Mouse (Mus musculus): ENCODE results near the gene Plekha8. TPM values are rescaled to one million over a fixed set of nuclear protein-coding genes. Genes with fewer than 3 reads are reported as not detected.

Gene Plekha8
- polyA plus RNA-seq, 1 experiment from 2014 or later, result 21.4 TPM

- peaks cover 2% of the 10 kb centered on the region for H3K4me1 ChIP-seq (ENCODE audit: control insufficient read depth, insufficient read depth, low read length)
- no peaks in the 10 kb centered on the region for H3K9me3 ChIP-seq (ENCODE audit: control insufficient read depth, low read length)
- ATAC-seq (ENCODE audit: insufficient read depth, low FRiP score, low TSS enrichment) (no peak), DNase-seq (ENCODE audit: low spot score) (no peak)
- H3K4me3 ChIP-seq (ENCODE audit: low read depth, low read length), result peak overlapping the region; percentile 51
- no peak overlapping the region for H3K27ac ChIP-seq (ENCODE audit: low read depth, low read length)
- no peaks in the 10 kb centered on the region for H3K27me3 ChIP-seq (ENCODE audit: control insufficient read depth, insufficient read depth, low read length)
- no peaks in the 10 kb centered on the region for H3K36me3 ChIP-seq (ENCODE audit: control insufficient read depth, insufficient read depth, low read length)
- H3K9ac ChIP-seq (ENCODE audit: low read length), result no peak overlapping the region; the same call in 1 of the 2 replicates
- peak overlapping the region; percentile 71 for H3K4me2 ChIP-seq (ENCODE audit: low read depth)
- WGBS, result 63% methylated on average over 8 of the region's 8 CpGs
Measured at GRCm38 (mm10) chr6:54593766-54594468, 994 bp upstream of the Plekha8 start.

- H3K36me3 ChIP-seq (ENCODE audit: control insufficient read depth, insufficient read depth, low read length), result no peaks in the 10 kb centered on the region
- peak; percentile 71 for ATAC-seq (ENCODE audit: insufficient read depth, low FRiP score, low TSS enrichment)
- H3K27me3 ChIP-seq (ENCODE audit: control insufficient read depth, insufficient read depth, low read length), result no peaks in the 10 kb centered on the region
- H3K4me3 ChIP-seq (ENCODE audit: low read depth, low read length), result peak overlapping the region; percentile 82
- H3K9me3 ChIP-seq (ENCODE audit: control insufficient read depth, low read length), result no peaks in the 10 kb centered on the region
- peak overlapping the region; percentile 83 for H3K4me2 ChIP-seq (ENCODE audit: low read depth)
- peak overlapping the region; percentile 88 for H3K9ac ChIP-seq (ENCODE audit: low read length)
- peak overlapping the region; percentile 60; the same call in 1 of the 2 replicates for H3K27ac ChIP-seq (ENCODE audit: low read depth, low read length)
- DNase-seq (ENCODE audit: low spot score), result no peak
- under 1% methylated on average over 33 of the region's 48 CpGs for WGBS
- H3K4me1 ChIP-seq (ENCODE audit: control insufficient read depth, insufficient read depth, low read length), result peaks cover 2% of the 10 kb centered on the region
Measured at GRCm38 (mm10) chr6:54595330-54595878, 493 bp downstream of the Plekha8 start.

- H3K36me3 ChIP-seq (ENCODE audit: control insufficient read depth, insufficient read depth, low read length), result no peaks in the 10 kb centered on the region
- no peak within 1 kb of the TSS for H3K9ac ChIP-seq (ENCODE audit: low read length)
- DNase-seq (ENCODE audit: low spot score) (no peak), ATAC-seq (ENCODE audit: insufficient read depth, low FRiP score, low TSS enrichment) (no peak)
- H3K27me3 ChIP-seq (ENCODE audit: control insufficient read depth, insufficient read depth, low read length), result no peaks in the 10 kb centered on the region
- no peaks in the 10 kb centered on the region for H3K9me3 ChIP-seq (ENCODE audit: control insufficient read depth, low read length)
- no peak within 1 kb of the TSS for H3K4me3 ChIP-seq (ENCODE audit: low read depth, low read length)
- no peaks in the 10 kb centered on the region; the same call in none of the 2 replicates for H3K4me1 ChIP-seq (ENCODE audit: control insufficient read depth, insufficient read depth, low read length)
- 74% methylated on average over 4 of the region's 4 CpGs for WGBS
- peak within 1 kb of the TSS; percentile 83 for H3K4me2 ChIP-seq (ENCODE audit: low read depth)
- no peak within 1 kb of the TSS for H3K27ac ChIP-seq (ENCODE audit: low read depth, low read length)
Measured at GRCm38 (mm10) chr6:54597208-54597607, 2.3 kb downstream of the Plekha8 start, which contains the start of gene Fkbp14. TSS of gene Fkbp14 (minus strand) at chr6:54597308.

- no peak for ATAC-seq (ENCODE audit: insufficient read depth, low FRiP score, low TSS enrichment)
- WGBS, result 95% methylated on average over 3 of the region's 3 CpGs
- H3K9ac ChIP-seq (ENCODE audit: low read length), result no peak overlapping the region
- no peaks in the 10 kb centered on the region for H3K9me3 ChIP-seq (ENCODE audit: control insufficient read depth, low read length)
- H3K36me3 ChIP-seq (ENCODE audit: control insufficient read depth, insufficient read depth, low read length), result no peaks in the 10 kb centered on the region
- no peaks in the 10 kb centered on the region for H3K27me3 ChIP-seq (ENCODE audit: control insufficient read depth, insufficient read depth, low read length)
- H3K4me1 ChIP-seq (ENCODE audit: control insufficient read depth, insufficient read depth, low read length), result no peaks in the 10 kb centered on the region; the same call in none of the 2 replicates
- H3K4me2 ChIP-seq (ENCODE audit: low read depth), result no peak overlapping the region
- no peak overlapping the region for H3K4me3 ChIP-seq (ENCODE audit: low read depth, low read length)
- DNase-seq (ENCODE audit: low spot score), result no peak
- no peak overlapping the region for H3K27ac ChIP-seq (ENCODE audit: low read depth, low read length)
Measured at GRCm38 (mm10) chr6:54597711-54598110, 2.8 kb downstream of the Plekha8 start.

- ATAC-seq (ENCODE audit: insufficient read depth, low FRiP score, low TSS enrichment) (no peak), DNase-seq (ENCODE audit: low spot score) (no peak)
- H3K4me3 ChIP-seq (ENCODE audit: low read depth, low read length), result no peak overlapping the region
- H3K9me3 ChIP-seq (ENCODE audit: control insufficient read depth, low read length), result no peaks in the 10 kb centered on the region
- no peaks in the 10 kb centered on the region for H3K36me3 ChIP-seq (ENCODE audit: control insufficient read depth, insufficient read depth, low read length)
- no peaks in the 10 kb centered on the region for H3K27me3 ChIP-seq (ENCODE audit: control insufficient read depth, insufficient read depth, low read length)
- no peak overlapping the region for H3K9ac ChIP-seq (ENCODE audit: low read length)
- WGBS, result 75% methylated on average over 5 of the region's 5 CpGs
- no peak overlapping the region for H3K4me2 ChIP-seq (ENCODE audit: low read depth)
- H3K27ac ChIP-seq (ENCODE audit: low read depth, low read length), result no peak overlapping the region
- H3K4me1 ChIP-seq (ENCODE audit: control insufficient read depth, insufficient read depth, low read length), result no peaks in the 10 kb centered on the region
Measured at GRCm38 (mm10) chr6:54600681-54601347, 5.9 kb downstream of the Plekha8 start.

- Histone ChIP-seq H3K27me3 (ENCODE audit: control insufficient read depth, insufficient read depth, low read length) (no peaks in the 10 kb centered on the region), H3K4me2 (ENCODE audit: low read depth) (no peak overlapping the region), H3K9me3 (ENCODE audit: control insufficient read depth, low read length) (no peaks in the 10 kb centered on the region), H3K27ac (ENCODE audit: low read depth, low read length) (no peak overlapping the region), H3K36me3 (ENCODE audit: control insufficient read depth, insufficient read depth, low read length) (no peaks in the 10 kb centered on the region), H3K9ac (ENCODE audit: low read length) (no peak overlapping the region), H3K4me3 (ENCODE audit: low read depth, low read length) (no peak overlapping the region), H3K4me1 (ENCODE audit: control insufficient read depth, insufficient read depth, low read length) (no peaks in the 10 kb centered on the region)
- 87% methylated on average over 2 of the region's 2 CpGs for WGBS
- ATAC-seq (ENCODE audit: insufficient read depth, low FRiP score, low TSS enrichment), result no peak
- DNase-seq (ENCODE audit: low spot score), result no peak
Measured at GRCm38 (mm10) chr6:54602891-54603290, 8.0 kb downstream of the Plekha8 start.

- 97% methylated on average over 1 of the region's 1 CpGs for WGBS
- no peak overlapping the region for H3K4me2 ChIP-seq (ENCODE audit: low read depth)
- no peak for ATAC-seq (ENCODE audit: insufficient read depth, low FRiP score, low TSS enrichment)
Measured at GRCm38 (mm10) chr6:54604001-54604715, 9.2 kb downstream of the Plekha8 start.

GRCm38 (mm10) chr6:54606241-54606640 is 11.3 kb downstream of the Plekha8 start:
- WGBS, result 69% methylated on average over 4 of the region's 4 CpGs
- Histone ChIP-seq H3K9me3 (ENCODE audit: control insufficient read depth, low read length) (no peaks in the 10 kb centered on the region), H3K9ac (ENCODE audit: low read length) (no peak overlapping the region), H3K27me3 (ENCODE audit: control insufficient read depth, insufficient read depth, low read length) (no peaks in the 10 kb centered on the region), H3K4me3 (ENCODE audit: low read depth, low read length) (no peak overlapping the region), H3K27ac (ENCODE audit: low read depth, low read length) (no peak overlapping the region), H3K36me3 (ENCODE audit: control insufficient read depth, insufficient read depth, low read length) (no peaks in the 10 kb centered on the region), H3K4me2 (ENCODE audit: low read depth) (no peak overlapping the region), H3K4me1 (ENCODE audit: control insufficient read depth, insufficient read depth, low read length) (no peaks in the 10 kb centered on the region)
- DNase-seq (ENCODE audit: low spot score) (no peak), ATAC-seq (ENCODE audit: insufficient read depth, low FRiP score, low TSS enrichment) (no peak)

More at GRCm38 (mm10) chr6:54604001-54604715, 9.2 kb downstream of the Plekha8 start:
- DNase-seq (ENCODE audit: low spot score), result no peak
- no peak overlapping the region for H3K27ac ChIP-seq (ENCODE audit: low read depth, low read length)
- no peak overlapping the region for H3K9ac ChIP-seq (ENCODE audit: low read length)
- H3K27me3 ChIP-seq (ENCODE audit: control insufficient read depth, insufficient read depth, low read length), result no peaks in the 10 kb centered on the region
- H3K4me3 ChIP-seq (ENCODE audit: low read depth, low read length), result no peak overlapping the region
- no peaks in the 10 kb centered on the region for H3K36me3 ChIP-seq (ENCODE audit: control insufficient read depth, insufficient read depth, low read length)
- no peaks in the 10 kb centered on the region for H3K9me3 ChIP-seq (ENCODE audit: control insufficient read depth, low read length)
- no peaks in the 10 kb centered on the region for H3K4me1 ChIP-seq (ENCODE audit: control insufficient read depth, insufficient read depth, low read length)

Data from neural tube, embryonic 11.5 days (tissue).